Mouse (Mus musculus): ENCODE data around the gene Rab40c. TPM values are rescaled to one million over a fixed set of nuclear protein-coding genes. Genes with fewer than 3 reads are reported as not detected.

Gene Rab40c
- total RNA-seq (2023) = 22.5 to 27.0 TPM (median 25.2 TPM) in 4 replicates

DNA sequence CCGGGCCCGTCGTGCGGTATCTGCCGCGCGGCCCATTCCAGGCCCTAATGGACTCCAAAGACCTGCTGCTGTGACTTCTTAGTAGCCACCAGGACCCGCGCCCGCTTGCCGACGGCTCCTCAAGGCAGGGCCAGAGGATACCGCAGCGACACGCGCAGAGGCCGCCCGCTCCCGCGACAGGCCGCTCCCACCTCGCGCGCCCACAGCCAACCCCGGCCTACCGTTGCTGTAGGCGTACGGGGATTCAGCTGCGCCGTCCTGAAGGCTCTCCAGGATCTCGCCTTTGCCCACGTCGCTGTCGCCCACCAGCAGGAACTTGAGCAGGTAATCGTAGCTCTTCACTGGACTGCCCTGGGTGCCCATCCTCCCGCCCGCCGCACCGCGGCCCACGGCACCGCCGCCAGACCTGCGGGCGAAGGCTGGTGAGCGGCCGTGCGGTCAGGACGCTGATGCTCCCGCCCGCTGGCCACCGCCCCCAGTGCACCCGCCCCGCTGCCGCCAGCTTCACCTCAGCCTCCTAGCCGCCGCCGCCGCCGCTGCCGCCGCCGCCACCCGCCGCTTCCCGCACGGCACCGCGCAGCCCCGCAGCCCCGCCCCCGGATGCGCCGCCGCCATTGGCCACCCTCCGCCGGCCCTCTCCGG, at the start of gene Rab40c:
TSS of gene Rab40c (minus strand) at position 584 of the 642 bp plus-strand sequence.

DNA sequence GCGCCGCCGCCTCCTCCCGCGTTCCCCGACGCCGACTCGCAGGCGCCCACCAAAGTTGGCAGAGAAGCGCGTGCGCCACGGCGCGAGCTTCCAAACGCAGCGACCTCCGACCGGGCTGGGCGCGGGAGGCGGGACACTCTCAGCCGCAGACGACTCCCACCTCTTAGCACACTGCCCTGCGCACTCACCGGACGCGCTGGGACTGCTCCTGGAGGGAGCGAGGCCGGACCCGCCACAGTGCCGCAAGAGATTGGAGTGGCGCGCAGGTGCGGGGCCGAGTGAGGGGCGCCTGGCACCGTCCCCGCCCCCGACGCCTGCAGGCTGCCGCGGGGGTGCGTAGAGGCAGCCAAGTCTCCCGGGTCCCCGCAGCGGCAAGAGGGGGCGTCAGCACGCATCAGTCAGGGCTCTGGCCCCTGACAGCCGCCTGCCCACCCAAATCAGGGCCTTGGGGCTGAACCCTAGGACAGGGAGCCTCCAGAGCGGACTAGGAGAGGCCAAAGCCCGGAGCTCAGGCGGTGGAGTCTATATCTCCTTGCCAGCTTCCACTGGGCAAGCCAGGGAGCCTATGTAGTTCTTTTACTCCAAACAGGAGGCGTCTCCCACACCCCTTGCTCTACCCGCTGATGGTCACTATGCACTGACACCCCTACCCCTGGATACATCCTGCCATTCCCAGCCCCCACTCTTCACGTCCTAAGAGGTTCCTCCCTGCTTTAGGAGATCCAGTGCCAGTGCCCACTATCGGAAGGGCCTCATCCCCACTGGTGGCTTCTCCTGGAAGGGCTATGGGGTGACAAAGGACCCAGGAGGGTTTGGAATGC, 32.5 kb upstream of the Rab40c start, which contains the start of gene A930017K11Rik:
TSS of gene A930017K11Rik (minus strand) at position 763 of the 821 bp plus-strand sequence.

DNA sequence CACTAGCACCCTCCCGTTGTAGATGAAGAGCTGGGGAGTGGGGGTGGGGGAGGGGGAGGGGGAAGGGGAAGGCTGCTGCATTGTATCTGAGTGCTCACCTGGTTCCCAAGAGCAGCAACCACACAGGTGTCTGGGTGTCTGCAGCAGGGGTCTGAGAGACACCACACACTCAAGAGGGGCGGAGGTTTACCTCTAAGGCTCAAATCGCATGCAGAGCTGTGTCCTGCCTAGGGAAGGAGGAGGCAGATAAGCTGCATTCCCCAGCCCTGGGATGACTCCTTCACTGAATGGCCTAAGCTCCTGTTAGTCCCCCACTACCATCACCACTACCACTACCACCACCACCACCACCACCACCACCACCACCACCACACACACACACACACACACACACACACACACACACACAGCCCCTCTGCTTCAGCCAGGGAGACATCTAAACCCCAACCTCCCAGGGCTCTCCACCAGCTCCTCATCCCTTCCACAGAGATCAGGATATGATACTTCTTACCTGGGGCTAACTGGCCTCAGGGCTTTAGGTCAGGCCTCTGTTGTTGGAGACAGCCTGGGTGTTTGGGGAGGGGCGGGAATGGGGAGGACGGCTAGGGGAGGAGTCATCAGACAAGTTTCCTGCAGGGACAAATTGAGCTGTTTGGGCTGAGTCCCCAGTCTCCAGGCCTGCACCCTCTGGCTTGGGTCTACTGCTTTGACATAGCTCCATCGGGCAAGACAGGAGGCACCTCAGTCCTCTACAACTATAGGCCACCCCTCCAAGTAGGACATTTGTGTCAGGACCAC, 25.0 kb upstream of the Rab40c start, which contains the start of the genes Pigq and Nhlrc4:
TSS of gene Pigq (minus strand) at position 571 of the 798 bp plus-strand sequence.
TSS of gene Nhlrc4 (minus strand) at position 596 of the 798 bp plus-strand sequence.

DNA sequence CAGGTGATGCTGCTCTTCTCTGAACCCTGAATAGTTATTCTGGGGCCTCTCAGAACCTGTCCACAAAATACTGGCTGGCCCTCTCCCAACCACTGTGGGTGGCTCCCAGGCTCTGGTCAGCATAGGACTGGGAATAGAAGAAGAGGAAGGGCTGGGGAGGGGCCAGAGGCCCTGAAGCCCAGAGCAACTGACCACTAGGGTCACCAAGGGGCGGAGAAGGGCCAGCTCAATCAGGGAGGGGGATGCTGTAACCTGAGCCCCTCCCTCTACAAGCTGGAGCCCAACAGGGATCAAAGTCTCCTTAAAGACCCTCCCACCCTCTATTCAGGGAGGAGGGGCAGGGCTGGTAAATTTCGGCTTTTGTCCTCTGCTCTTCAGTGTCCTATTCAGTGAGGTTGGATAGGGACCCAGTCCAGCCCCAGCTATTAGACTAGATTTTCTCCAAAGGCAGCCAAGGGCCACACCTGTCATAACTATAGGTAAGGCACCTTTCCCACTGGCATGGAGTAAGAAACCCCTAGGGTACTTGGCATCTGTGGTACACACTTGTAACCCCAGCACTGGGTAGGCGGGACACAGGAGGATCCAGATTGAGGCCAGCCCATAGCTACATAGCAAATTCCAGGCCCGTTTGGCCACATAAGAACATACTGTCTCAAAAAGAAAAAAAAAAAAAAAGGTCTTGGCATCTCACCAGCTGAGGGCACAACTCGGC, 39.2 kb downstream of the Rab40c start, which contains the start of gene Wfikkn1:
TSS of gene Wfikkn1 (minus strand) at position 663 of the 715 bp plus-strand sequence.

DNA sequence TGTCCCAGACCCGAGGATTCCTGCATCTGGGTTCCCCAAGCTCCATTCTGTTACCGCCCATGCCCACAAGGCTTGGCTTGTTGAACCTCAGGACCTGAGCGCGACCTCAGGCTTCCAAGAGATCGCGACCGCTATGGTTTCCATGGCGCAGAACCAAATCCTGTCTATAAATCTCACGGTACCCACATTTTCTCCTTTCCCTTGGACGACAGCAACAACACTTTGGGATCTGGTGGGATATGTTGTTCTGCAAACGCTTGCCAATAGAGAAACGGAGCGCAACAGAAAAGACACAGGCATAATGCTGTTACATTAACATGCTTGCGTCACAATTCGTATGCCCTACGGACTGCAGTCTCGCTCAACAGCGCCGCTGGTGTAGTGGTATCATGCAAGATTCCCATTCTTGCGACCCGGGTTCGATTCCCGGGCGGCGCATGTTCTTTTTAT, 44.8 kb downstream of the Rab40c start, which contains the start of gene Mettl26:
TSS of gene Mettl26 (plus strand) at position 354 of the 450 bp plus-strand sequence.

DNA sequence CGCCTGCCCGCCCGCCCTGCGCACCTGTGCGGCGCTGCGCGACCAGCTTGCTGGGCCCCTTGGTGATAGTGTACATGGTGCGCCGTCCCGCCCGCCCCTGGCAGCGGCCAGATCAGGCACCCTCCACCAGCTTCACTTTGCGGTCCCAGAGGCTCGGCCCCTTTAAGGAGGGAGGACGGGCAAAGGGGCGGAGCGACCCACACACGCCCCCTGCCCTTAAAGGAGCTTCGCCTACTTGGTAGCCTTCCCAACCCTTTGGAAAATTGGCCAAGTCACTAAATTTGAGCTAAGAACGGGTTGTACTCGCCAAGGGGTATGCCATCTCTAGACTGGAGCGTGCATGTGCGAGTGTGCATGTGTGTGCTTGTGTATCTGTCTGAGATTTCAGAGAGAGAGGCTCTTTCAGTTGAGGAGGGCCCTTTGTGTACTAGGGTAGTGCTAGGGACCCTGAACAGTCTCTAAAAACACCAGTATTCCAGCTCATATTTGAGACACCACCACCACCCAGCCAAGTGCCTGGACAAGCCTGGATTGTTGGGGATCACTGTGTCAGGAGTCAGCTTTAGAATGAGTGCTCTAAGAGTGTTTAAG, 50.8 kb downstream of the Rab40c start, which contains the start of gene Mcrip2:
TSS of gene Mcrip2 (minus strand) at position 164 of the 591 bp plus-strand sequence.

DNA sequence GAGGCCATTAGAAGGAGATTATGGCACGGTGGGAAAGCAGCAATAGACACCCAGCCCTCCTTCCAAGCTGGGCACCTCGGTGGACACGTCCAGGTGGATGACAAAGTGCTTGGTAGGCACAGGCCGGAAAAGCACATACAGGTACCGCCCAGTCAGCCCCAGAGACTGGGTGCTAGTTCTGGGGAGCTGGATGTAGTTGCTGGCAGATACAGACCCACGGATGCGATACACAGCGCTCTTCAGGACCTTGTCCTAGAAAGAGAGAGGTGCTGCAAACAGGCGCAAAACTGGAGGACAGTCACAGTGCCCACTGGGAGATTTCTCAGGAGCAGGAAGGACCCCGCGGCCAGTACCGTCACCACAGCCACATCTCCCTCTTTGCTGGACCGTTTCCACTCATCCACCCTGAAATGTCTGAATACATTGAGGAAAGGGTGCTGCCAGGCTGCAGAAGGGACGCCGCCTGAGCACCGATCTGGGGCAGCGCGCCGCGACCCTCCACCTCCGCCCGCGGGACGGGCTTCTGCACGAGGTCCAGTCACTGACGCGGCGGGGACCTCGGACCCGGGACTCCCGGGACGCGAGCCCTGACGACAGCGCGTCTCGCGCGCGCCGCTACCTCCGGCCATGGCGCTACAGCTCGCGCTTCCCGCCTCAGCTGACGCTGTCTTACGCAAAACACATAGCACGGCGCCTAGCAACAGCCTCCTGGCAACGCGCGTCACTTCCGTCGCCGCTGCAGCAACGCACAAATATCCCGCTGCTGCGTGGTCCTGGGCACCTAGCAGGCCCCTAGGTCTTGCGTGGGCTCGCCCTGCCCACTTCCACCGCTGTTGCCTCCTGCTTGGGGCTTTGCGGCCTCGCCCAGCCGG, 58.5 kb downstream of the Rab40c start, which contains the start of gene Wdr90:
TSS of gene Wdr90 (minus strand) at position 670 of the 872 bp plus-strand sequence.

DNA sequence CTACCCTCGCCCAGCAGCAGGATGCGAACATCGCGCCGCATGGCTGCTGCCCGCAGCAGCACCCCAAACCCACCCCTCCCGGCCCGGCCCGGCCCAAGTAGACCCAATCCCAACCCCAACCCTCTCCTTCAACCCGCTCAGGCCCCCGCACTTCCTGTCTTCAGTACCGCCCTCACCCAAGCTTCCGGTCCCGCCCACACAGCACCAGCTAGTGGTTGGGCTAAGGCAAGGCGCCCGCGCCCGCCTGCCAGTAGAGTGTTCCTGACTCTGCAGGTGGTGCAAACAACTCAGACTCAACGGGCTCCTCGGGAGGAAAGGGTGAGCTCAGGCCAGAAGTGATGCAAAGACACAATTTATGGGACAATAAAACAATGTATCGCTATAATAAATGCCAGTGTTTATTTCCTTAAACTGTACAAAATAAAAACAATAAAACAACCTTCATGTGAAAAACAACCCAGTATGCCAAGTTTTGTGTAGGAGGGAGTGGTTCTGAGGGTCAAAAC, 75.1 kb downstream of the Rab40c start, which contains the start of gene Rhot2:
TSS of gene Rhot2 (minus strand) at position 456 of the 506 bp plus-strand sequence.

DNA sequence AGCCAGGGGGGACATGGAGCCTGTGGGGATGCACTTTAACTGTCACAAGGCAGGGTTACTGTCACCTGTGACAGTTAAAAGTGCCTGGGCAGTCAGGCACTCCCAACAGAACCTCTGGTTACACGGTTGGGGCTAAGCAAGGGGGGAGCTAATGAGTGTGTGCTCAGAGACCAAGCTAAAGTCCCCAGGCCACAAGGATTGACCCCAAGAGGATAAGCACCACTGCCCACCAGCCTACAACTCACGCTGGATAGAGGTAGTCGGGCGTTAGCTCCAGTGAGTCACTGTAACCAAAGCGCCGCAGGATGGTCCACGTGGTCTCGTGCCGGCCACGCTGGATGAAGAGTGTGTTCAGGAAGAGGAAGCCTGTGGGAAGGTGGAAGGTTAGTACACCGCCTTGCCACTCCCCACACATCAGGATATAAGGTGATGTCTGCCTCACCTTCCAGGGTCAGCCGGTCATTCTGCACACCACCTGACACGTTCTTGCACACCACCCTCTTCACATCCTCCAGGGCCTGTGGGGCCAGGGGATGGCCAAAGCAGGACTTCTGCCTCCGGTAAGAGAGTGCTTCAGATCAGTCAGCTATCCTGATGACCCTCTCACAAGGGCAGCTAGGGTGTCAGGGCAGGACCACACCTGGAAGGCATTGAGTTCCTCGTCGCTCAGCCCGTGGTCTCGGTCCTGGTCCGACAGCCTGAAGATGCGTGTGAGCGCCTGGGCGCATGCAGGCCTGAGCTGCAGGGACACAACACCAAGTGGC, 78.2 kb downstream of the Rab40c start, which contains the start of gene Gm20683:
TSS of gene Gm20683 (minus strand) at position 647 of the 764 bp plus-strand sequence.

DNA sequence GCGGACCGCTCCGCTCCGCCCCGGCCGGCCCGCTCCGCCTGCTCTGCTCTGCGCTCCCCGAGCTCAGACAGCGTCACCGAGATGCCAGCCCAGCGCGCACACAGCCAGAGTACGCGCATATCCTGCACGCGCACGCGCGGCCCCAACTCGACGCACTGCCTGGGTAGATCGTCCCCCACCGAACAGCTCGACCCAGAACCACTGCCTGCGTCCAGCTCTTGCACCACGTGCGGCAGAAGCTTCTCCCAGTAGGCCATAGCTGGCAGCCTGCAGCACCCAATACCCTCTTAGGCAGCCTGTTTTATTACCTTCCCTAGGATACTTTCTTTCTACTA, 82.5 kb downstream of the Rab40c start, which contains the start of gene Rhbdl1:
TSS of gene Rhbdl1 (minus strand) at position 220 of the 335 bp plus-strand sequence.

DNA sequence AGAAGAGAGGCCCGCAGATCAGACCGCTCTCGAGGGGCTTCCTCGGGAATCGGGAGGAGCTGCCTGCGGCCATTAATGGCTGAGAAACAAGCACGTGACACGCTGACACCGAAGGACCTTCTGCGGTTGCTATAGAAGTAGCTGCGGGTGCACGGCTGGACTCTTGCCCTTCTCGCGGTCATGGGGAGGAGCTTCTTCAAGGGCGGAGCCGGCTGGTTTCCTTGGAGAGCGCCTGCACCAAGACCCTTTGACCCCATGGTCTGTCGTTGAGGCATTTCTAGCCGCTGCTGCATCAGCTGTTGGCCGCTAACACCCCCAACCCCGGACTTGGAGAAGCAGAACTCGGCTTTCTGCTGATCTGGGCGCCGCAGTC, 86.2 kb downstream of the Rab40c start, which contains the start of gene Stub1:
TSS of gene Stub1 (minus strand) at position 114 of the 373 bp plus-strand sequence.

Other genes starting within 250 kb of the Rab40c start
- gene Gng13, start 202.6 kb downstream of the Rab40c start, total RNA-seq (2023) = not detected in 4 replicates
- 7.5 to 10.0 TPM (median 8.2 TPM) in 4 replicates for gene Chtf18, start 192.3 kb downstream of the Rab40c start, total RNA-seq (2023)
- 5.7 to 7.8 TPM (median 6.6 TPM) in 4 replicates for gene Rpusd1, start 192.1 kb downstream of the Rab40c start, total RNA-seq (2023)
- gene Mslnl, start 183.7 kb downstream of the Rab40c start, total RNA-seq (2023) = 0.21 to 0.22 TPM in 2 of 4 replicates, not detected in the others
- gene Msln, start 165.3 kb downstream of the Rab40c start, total RNA-seq (2023) = 0.83 TPM in 1 of 4 replicates, not detected in the others
- gene Narfl, start 146.0 kb downstream of the Rab40c start, total RNA-seq (2023) = 33.4 to 44.4 TPM (median 34.9 TPM) in 4 replicates
- 19.7 to 25.0 TPM (median 23.7 TPM) in 4 replicates for gene Haghl, start 134.1 kb downstream of the Rab40c start, total RNA-seq (2023)
- not detected in 4 replicates for gene Ccdc78, start 133.1 kb downstream of the Rab40c start, total RNA-seq (2023)
- 41.7 to 46.0 TPM (median 43.2 TPM) in 4 replicates for gene Fam173a, start 126.8 kb downstream of the Rab40c start, total RNA-seq (2023)
- 2.5 TPM in 1 of 4 replicates, not detected in the others for gene AC134908.4, start 124.1 kb downstream of the Rab40c start, total RNA-seq (2023)
- gene Metrn, start 122.6 kb downstream of the Rab40c start, total RNA-seq (2023) = 10.5 to 16.8 TPM (median 13.6 TPM) in 4 replicates
- gene Fbxl16, start 110.6 kb downstream of the Rab40c start, total RNA-seq (2023) = not detected in 4 replicates
- 18.0 to 20.7 TPM (median 18.5 TPM) in 4 replicates for gene Wdr24, start 96.1 kb downstream of the Rab40c start, total RNA-seq (2023)
- gene Jmjd8, start 90.9 kb downstream of the Rab40c start, total RNA-seq (2023) = 23.7 to 30.8 TPM (median 26.6 TPM) in 4 replicates
- gene Stub1, start 86.3 kb downstream of the Rab40c start, total RNA-seq (2023) = 54.6 to 61.8 TPM (median 59.7 TPM) in 4 replicates
- gene Rhbdl1, start 82.4 kb downstream of the Rab40c start, total RNA-seq (2023) = 2.7 to 3.4 TPM (median 2.9 TPM) in 4 replicates
- gene Gm20683, start 78.0 kb downstream of the Rab40c start, total RNA-seq (2023) = 1.3 to 4.6 TPM (median 2.3 TPM) in 4 replicates
- 60.3 to 71.6 TPM (median 67.0 TPM) in 4 replicates for gene Rhot2, start 74.9 kb downstream of the Rab40c start, total RNA-seq (2023)
- gene Wdr90, start 58.2 kb downstream of the Rab40c start, total RNA-seq (2023) = 31.7 to 38.7 TPM (median 35.9 TPM) in 4 replicates
- gene Mcrip2, start 51.0 kb downstream of the Rab40c start, total RNA-seq (2023) = 1.4 to 5.1 TPM (median 2.8 TPM) in 4 replicates
- gene Mettl26, start 44.7 kb downstream of the Rab40c start, total RNA-seq (2023) = 19.5 to 27.4 TPM (median 23.1 TPM) in 4 replicates
- 5.2 to 8.4 TPM (median 7.1 TPM) in 4 replicates for gene Wfikkn1, start 38.9 kb downstream of the Rab40c start, total RNA-seq (2023)
- gene Pigq, start 25.2 kb upstream of the Rab40c start, total RNA-seq (2023) = 64.5 to 69.3 TPM (median 67.8 TPM) in 4 replicates
- gene Nhlrc4, start 25.2 kb upstream of the Rab40c start, total RNA-seq (2023) = not detected in 4 replicates
- not detected in 4 replicates for gene A930017K11Rik, start 32.8 kb upstream of the Rab40c start, total RNA-seq (2023)
- gene Capn15, start 66.1 kb upstream of the Rab40c start, total RNA-seq (2023) = 37.2 to 41.1 TPM (median 38.7 TPM) in 4 replicates
- gene Rab11fip3, start 149.8 kb upstream of the Rab40c start, total RNA-seq (2023) = 8.4 to 9.0 TPM (median 8.7 TPM) in 4 replicates
- 3.7 to 4.7 TPM (median 4.5 TPM) in 4 replicates for gene Decr2, start 170.6 kb upstream of the Rab40c start, total RNA-seq (2023)
- gene Nme4, start 175.9 kb upstream of the Rab40c start, total RNA-seq (2023) = 0.75 to 1.6 TPM (median 1.1 TPM) in 4 replicates
- gene Tmem8, start 193.6 kb upstream of the Rab40c start, total RNA-seq (2023) = 21.2 to 25.3 TPM (median 22.8 TPM) in 4 replicates
- gene Mrpl28, start 203.8 kb upstream of the Rab40c start, total RNA-seq (2023) = 43.5 to 46.7 TPM (median 45.3 TPM) in 4 replicates
- gene Axin1, start 219.0 kb upstream of the Rab40c start, total RNA-seq (2023) = 77.2 to 93.8 TPM (median 88.9 TPM) in 4 replicates